ENCODE assay signal across 8 mouse cellular contexts in the genomic region with DNA sequence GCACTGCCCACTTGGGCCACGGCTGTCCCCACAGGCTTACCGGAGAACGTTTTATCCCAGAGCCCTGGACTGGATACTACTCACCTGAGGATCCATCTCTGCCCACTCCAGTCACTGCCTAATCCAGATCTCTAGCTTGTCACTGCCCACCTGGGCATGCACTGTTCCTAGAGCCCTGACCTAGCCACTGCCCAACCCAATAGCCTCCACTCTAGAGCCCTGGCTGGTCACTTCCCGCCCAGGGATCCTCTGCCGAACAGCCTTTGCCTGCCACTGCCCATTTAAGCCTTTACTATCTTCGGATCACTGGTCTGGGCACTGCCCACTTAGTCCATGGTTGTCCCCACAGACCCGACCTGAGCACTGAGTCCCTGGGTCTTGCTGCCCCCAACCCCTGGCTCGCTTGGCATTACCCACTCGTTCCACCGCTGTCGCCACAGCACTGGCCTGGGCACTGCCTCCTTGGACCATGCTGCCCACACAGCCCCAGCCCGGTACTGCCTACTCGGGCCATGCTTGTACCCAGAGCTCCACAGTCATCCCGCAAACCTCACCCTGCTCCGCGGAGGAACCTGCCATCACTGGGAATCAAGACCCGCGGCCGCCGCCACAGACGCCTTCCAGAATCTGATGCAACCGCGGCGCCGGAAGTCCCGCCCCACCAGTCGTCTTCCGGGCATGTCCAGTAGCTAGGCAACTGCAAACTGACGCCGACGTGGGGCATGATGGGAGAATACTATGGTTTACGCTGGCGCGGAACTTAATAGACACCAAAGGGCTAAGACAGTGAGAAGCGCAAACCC. TPM values are rescaled to one million over a fixed set of nuclear protein-coding genes. Genes with fewer than 3 reads are reported as not detected.
A peak's percentile ranks its signal among the peaks of the same experiment; 100 is the strongest.
DNase-seq lines count a peak whose midpoint lies in the region; ATAC-seq and TF ChIP-seq lines count a peak whose summit lies in the region.

TSS of gene Cars (minus strand) at position 663 of the 803 bp plus-strand sequence.

- DNase-seq in G1E (ENCODE audit: low spot score), result no peak
- DNase-seq in cerebellum, adult 18-20 months, result peak; percentile 93 to 96
- DNase-seq in heart, postnatal 36 days, result peak; percentile 94
- peak; percentile 94 to 95 for DNase-seq in layer of hippocampus, adult 2 months (ENCODE audit: low spot score in 2 of 2)
- DNase-seq in lung, embryonic 14.5 days, result peak; percentile 98
- DNase-seq in thymus, adult 2 months, result peak; percentile 98

- peak; percentile 98 for ATAC-seq in G1E (ENCODE audit: extremely low read depth, insufficient number of reproducible peaks, low FRiP score, poor library complexity, severe bottlenecking)
- peak; percentile 99 for ATAC-seq in forebrain, embryonic 16.5 days
- ATAC-seq in lung, embryonic 14.5 days (ENCODE audit: insufficient read depth), result peak; percentile 100

- no peak for TF ChIP-seq CTCF in G1E (IDR thresholded peaks at IDR 0.05; ENCODE audit: low read depth, low read length)
- no peak for TF ChIP-seq CTCF in layer of hippocampus, adult 2 months (conservative IDR thresholded peaks at IDR 0.05)
- no peak; the same call in 1 of the 2 replicates for TF ChIP-seq CTCF in lung, embryonic 14.5 days (IDR thresholded peaks at IDR 0.05; ENCODE audit: low read depth)
- TF ChIP-seq CTCF in olfactory bulb, adult 2 months (IDR thresholded peaks at IDR 0.05; ENCODE audit: insufficient read depth, low read depth, low read length), result no peak
- TF ChIP-seq CTCF in thymus, adult 2 months (IDR thresholded peaks at IDR 0.05; ENCODE audit: borderline replicate concordance, control insufficient read depth, extremely low read depth, insufficient read depth, low read length, poor library complexity), result peak; percentile 66; the same call in 1 of the 2 replicates

- no peaks in the 10 kb centered on the region for H3K27me3 ChIP-seq in G1E (ENCODE audit: insufficient read depth, low read length)
- H3K27me3 ChIP-seq in forebrain, embryonic 16.5 days (replicated peaks; ENCODE audit: control insufficient read depth, insufficient read depth, low read length), result no peaks in the 10 kb centered on the region
- no peaks in the 10 kb centered on the region for H3K27me3 ChIP-seq in lung, embryonic 14.5 days (ENCODE audit: insufficient read depth, low read length)
- no peaks in the 10 kb centered on the region for H3K27me3 ChIP-seq in thymus, adult 2 months (ENCODE audit: control insufficient read depth, insufficient read depth, low read length)

- no peaks in the 10 kb centered on the region for H3K9me3 ChIP-seq in G1E (replicated peaks)
- H3K9me3 ChIP-seq in forebrain, embryonic 16.5 days (ENCODE audit: control insufficient read depth, low read length), result no peaks in the 10 kb centered on the region
- no peaks in the 10 kb centered on the region for H3K9me3 ChIP-seq in lung, embryonic 14.5 days (ENCODE audit: low read depth, low read length)

- intact Hi-C loops in heart, postnatal 36 days (cut with DNase I), result no loop called here

- 2% methylated on average over 35 of the region's 35 CpGs for WGBS in forebrain, embryonic 16.5 days
- under 1% methylated on average over 35 of the region's 35 CpGs for WGBS in lung, embryonic 14.5 days
- WGBS in olfactory bulb, adult 2 months, result under 1% methylated on average over 35 of the region's 35 CpGs
- WGBS in thymus, adult 2 months, result 3% methylated on average over 35 of the region's 35 CpGs

- H3K27ac ChIP-seq in forebrain, embryonic 16.5 days (ENCODE audit: low read length), result peak within 1 kb of the TSS; percentile 67; the same call in 1 of the 2 replicates
- peak within 1 kb of the TSS; percentile 92 for H3K27ac ChIP-seq in layer of hippocampus, adult 2 months
- H3K27ac ChIP-seq in lung, embryonic 14.5 days (ENCODE audit: low read depth), result peak within 1 kb of the TSS; percentile 42; the same call in 1 of the 2 replicates
- peak within 1 kb of the TSS; percentile 12; the same call in 1 of the 2 replicates for H3K27ac ChIP-seq in olfactory bulb, adult 2 months (ENCODE audit: insufficient read depth, low read depth, low read length)
- no peak within 1 kb of the TSS for H3K27ac ChIP-seq in thymus, adult 2 months (ENCODE audit: control insufficient read depth, insufficient read depth, low read length)

- H3K36me3 ChIP-seq in G1E (replicated peaks), result peaks cover 43% of the 10 kb centered on the region
- H3K36me3 ChIP-seq in forebrain, embryonic 16.5 days (ENCODE audit: control insufficient read depth, insufficient read depth), result no peaks in the 10 kb centered on the region
- peaks cover 18% of the 10 kb centered on the region for H3K36me3 ChIP-seq in lung, embryonic 14.5 days (ENCODE audit: insufficient read depth)
- no peaks in the 10 kb centered on the region for H3K36me3 ChIP-seq in thymus, adult 2 months (ENCODE audit: control insufficient read depth, insufficient read depth, low read length)

- peaks cover 54% of the 10 kb centered on the region for H3K4me1 ChIP-seq in G1E (ENCODE audit: insufficient read depth, low read depth, low read length)
- peaks cover 20% of the 10 kb centered on the region for H3K4me1 ChIP-seq in forebrain, embryonic 16.5 days (replicated peaks; ENCODE audit: control insufficient read depth, insufficient read depth, low read length)
- peaks cover 8% of the 10 kb centered on the region for H3K4me1 ChIP-seq in lung, embryonic 14.5 days (ENCODE audit: insufficient read depth)
- peaks cover 10% of the 10 kb centered on the region; the same call in 1 of the 2 replicates for H3K4me1 ChIP-seq in olfactory bulb, adult 2 months (ENCODE audit: control insufficient read depth, insufficient read depth, low read length)
- peaks cover 7% of the 10 kb centered on the region for H3K4me1 ChIP-seq in thymus, adult 2 months (replicated peaks; ENCODE audit: control insufficient read depth, insufficient read depth, low read length)

- H3K9ac ChIP-seq in forebrain, embryonic 16.5 days (replicated peaks; ENCODE audit: low read depth, low read length), result peak within 1 kb of the TSS; percentile 94
- peak within 1 kb of the TSS; percentile 89 for H3K9ac ChIP-seq in lung, embryonic 14.5 days

- peak within 1 kb of the TSS; percentile 93 for H3K4me2 ChIP-seq in forebrain, embryonic 16.5 days (ENCODE audit: low read length)
- H3K4me2 ChIP-seq in lung, embryonic 14.5 days, result peak within 1 kb of the TSS; percentile 95

- H3K4me3 ChIP-seq in G1E (ENCODE audit: low read depth, low read length), result peak within 1 kb of the TSS; percentile 100
- peak within 1 kb of the TSS; percentile 59 for H3K4me3 ChIP-seq in forebrain, embryonic 16.5 days (replicated peaks; ENCODE audit: low read length)
- H3K4me3 ChIP-seq in layer of hippocampus, adult 2 months, result peak within 1 kb of the TSS; percentile 98
- peak within 1 kb of the TSS; percentile 93 for H3K4me3 ChIP-seq in lung, embryonic 14.5 days (ENCODE audit: low read depth, low read length)
- peak within 1 kb of the TSS; percentile 70 for H3K4me3 ChIP-seq in olfactory bulb, adult 2 months (ENCODE audit: insufficient read depth, low read depth, low read length)
- H3K4me3 ChIP-seq in thymus, adult 2 months (ENCODE audit: control insufficient read depth, insufficient read depth, low read length), result peak within 1 kb of the TSS; percentile 74

- TF ChIP-seq POLR2A in olfactory bulb, adult 2 months (IDR thresholded peaks at IDR 0.05; ENCODE audit: insufficient read depth, low read depth, low read length), result peak; percentile 83
- TF ChIP-seq POLR2A in thymus, adult 2 months (IDR thresholded peaks at IDR 0.05; ENCODE audit: control insufficient read depth, extremely low read depth, insufficient read depth, low read length, poor library complexity), result peak; percentile 79

RNA-seq across cellular contexts. Expression of gene Cars, which starts in this region (rescaled TPM):
- total RNA-seq in G1E (2014; fragmentation: Nextera tagmentation) (58.2 and 74.8 TPM in 2 replicates), G1E (2017) (41.3 and 54.5 TPM in 2 replicates)
- polyA plus RNA-seq in G1E (2012), result 46.4 and 80.5 TPM in 2 replicates
- 80.5 and 89.3 TPM in 2 replicates for polyA plus RNA-seq in forebrain, embryonic 16.5 days (2015; fragmentation: Nextera tagmentation; extraction: Ambion mirVana)
- 10 to 100 TPM; 22.6 to 23.6 TPM for total RNA-seq in heart, postnatal 36 days (2021)
- total RNA-seq in layer of hippocampus, adult 2 months (2021), result 10 to 100 TPM; 38.4 to 42.0 TPM
- polyA plus RNA-seq in lung, embryonic 14.5 days (2014; fragmentation: Nextera tagmentation; extraction: Ambion mirVana), result 59.8 and 65.9 TPM in 2 replicates
- polyA plus RNA-seq in olfactory bulb, adult 2 months (2012; ENCODE audit: insufficient read depth, insufficient read length, low replicate concordance, missing spikeins), result not detected in 2 replicates
- 22.7 and 24.5 TPM in 2 replicates for polyA plus RNA-seq in thymus, adult 2 months (2012; rRNA removed)
